Mouse (Mus musculus) small intestine, adult 10 weeks (tissue): ENCODE measurements around the gene Uqcrq. TPM values are rescaled to one million over a fixed set of nuclear protein-coding genes. Genes with fewer than 3 reads are reported as not detected.

Experiments
- polyA plus RNA-seq: library from polyadenylated mRNA; stranded (reverse); fragments of 350-450 nt; fragmentation: Illumina TruSeq; extraction: RNeasy Lipid Tissue Mini Kit (QIAGEN cat#74804); gene quantifications from one replicate; pipeline ENCODE4 v1.2.3, GENCODE M21; 2014; ENCODE audit warnings: low replicate concordance

Uqcrq gene
- 14.6 TPM for polyA plus RNA-seq

GRCm38 (mm10) chr11:53430670-53431346, at the start of gene Uqcrq, which contains the start of gene Gdf9:
TSS of gene Uqcrq (minus strand) at chr11:53430831.
TSS of gene Gdf9 (plus strand) at chr11:53431023.

GRCm38 (mm10) chr11:53479783-53480301, 49.2 kb upstream of the Uqcrq start, which contains the start of the genes Gm9945 and Sowaha:
TSS of gene Gm9945 (plus strand) at chr11:53480166.
TSS of gene Sowaha (minus strand) at chr11:53480274.

GRCm38 (mm10) chr11:53469968-53470695, 39.5 kb upstream of the Uqcrq start, which contains the start of gene Gm9837:
TSS of gene Gm9837 (minus strand) at chr11:53470479.

GRCm38 (mm10) chr11:53456474-53457371, 26.1 kb upstream of the Uqcrq start, which contains the start of the genes Gm10447 and Shroom1:
TSS of gene Gm10447 (minus strand) at chr11:53457110.
TSS of gene Shroom1 (plus strand) at chr11:53457205.

GRCm38 (mm10) chr11:53423036-53423435, 7.6 kb downstream of the Uqcrq start, which contains the start of gene Leap2:
TSS of gene Leap2 (minus strand) at chr11:53423170.

Other genes with a start within 250 kb of the Uqcrq start
- gene Hspa4, start 130.4 kb downstream of the Uqcrq start, polyA plus RNA-seq, result 506 TPM
- gene Zcchc10, start 106.2 kb downstream of the Uqcrq start, polyA plus RNA-seq, result 19.8 TPM
- 123 TPM for gene Aff4, start 80.0 kb downstream of the Uqcrq start, polyA plus RNA-seq
- 235 TPM for gene Leap2, start 7.7 kb downstream of the Uqcrq start, polyA plus RNA-seq
- gene Gdf9, start 192 bp upstream of the Uqcrq start, polyA plus RNA-seq, result not detected
- gene Gm10447, start 26.3 kb upstream of the Uqcrq start, polyA plus RNA-seq, result not detected
- gene Shroom1, start 26.4 kb upstream of the Uqcrq start, polyA plus RNA-seq, result 0.19 TPM
- gene Gm9837, start 39.6 kb upstream of the Uqcrq start, polyA plus RNA-seq, result not detected
- gene Gm9945, start 49.3 kb upstream of the Uqcrq start, polyA plus RNA-seq, result not detected
- gene Sowaha, start 49.4 kb upstream of the Uqcrq start, polyA plus RNA-seq, result 22.2 TPM
- gene Sept8, start 88.4 kb upstream of the Uqcrq start, polyA plus RNA-seq, result 5.9 TPM
- 3.8 TPM for gene Kif3a, start 136.5 kb upstream of the Uqcrq start, polyA plus RNA-seq
- not detected for gene Il4, start 187.8 kb upstream of the Uqcrq start, polyA plus RNA-seq
- gene Il13, start 203.9 kb upstream of the Uqcrq start, polyA plus RNA-seq, result not detected